Mouse (Mus musculus): ENCODE data around the gene Baiap2l1. TPM values are rescaled to one million over a fixed set of nuclear protein-coding genes. Genes with fewer than 3 reads are reported as not detected.
"Not testable (repeated sequence)": the region's sequence is repeated elsewhere in the genome, so short reads cannot be mapped to it uniquely, and the experiment has no call there.

Baiap2l1 gene
- polyA plus RNA-seq, 1 experiment from 2014 or later: 2.1 TPM

GRCm38 (mm10) chr5:144379431-144379830 lies 21.5 kb upstream of the Baiap2l1 start:
- DNase-seq (ENCODE audit: low spot score): no peak
- no peak overlapping the region for H3K9ac ChIP-seq
- H3K36me3 ChIP-seq (replicated peaks; ENCODE audit: control insufficient read depth, insufficient read depth): no peaks in the 10 kb centered on the region
- H3K4me3 ChIP-seq (replicated peaks; ENCODE audit: low read length): no peak overlapping the region
- no peak overlapping the region for H3K4me2 ChIP-seq (replicated peaks)
- H3K4me1 ChIP-seq (replicated peaks; ENCODE audit: control insufficient read depth, insufficient read depth, low read length): no peaks in the 10 kb centered on the region
- no peaks in the 10 kb centered on the region for H3K27me3 ChIP-seq (ENCODE audit: control insufficient read depth, insufficient read depth, low read length)
- 92% methylated on average over 4 of the region's 4 CpGs for WGBS
- no peak for ATAC-seq (ENCODE audit: low FRiP score)
- no peaks in the 10 kb centered on the region for H3K9me3 ChIP-seq (ENCODE audit: control insufficient read depth, low read length)
- H3K27ac ChIP-seq: no peak overlapping the region

- H3K4me2 ChIP-seq (replicated peaks): no peak overlapping the region
- no peaks in the 10 kb centered on the region for H3K4me1 ChIP-seq (replicated peaks; ENCODE audit: control insufficient read depth, insufficient read depth, low read length)
- no peaks in the 10 kb centered on the region for H3K36me3 ChIP-seq (replicated peaks; ENCODE audit: control insufficient read depth, insufficient read depth)
- no peak overlapping the region for H3K27ac ChIP-seq
- 88% methylated on average over 2 of the region's 2 CpGs for WGBS
- no peak overlapping the region for H3K9ac ChIP-seq
- H3K4me3 ChIP-seq (replicated peaks; ENCODE audit: low read length): no peak overlapping the region
- H3K9me3 ChIP-seq (ENCODE audit: control insufficient read depth, low read length): no peaks in the 10 kb centered on the region
- no peak for DNase-seq (ENCODE audit: low spot score)
- H3K27me3 ChIP-seq (ENCODE audit: control insufficient read depth, insufficient read depth, low read length): no peaks in the 10 kb centered on the region
- no peak for ATAC-seq (ENCODE audit: low FRiP score)
Measured at GRCm38 (mm10) chr5:144372885-144373284, 15.0 kb upstream of the Baiap2l1 start.

- no peaks in the 10 kb centered on the region for H3K27me3 ChIP-seq (ENCODE audit: control insufficient read depth, insufficient read depth, low read length)
Measured at GRCm38 (mm10) chr5:144372177-144372576, 14.3 kb upstream of the Baiap2l1 start.

GRCm38 (mm10) chr5:144370986-144371385 lies 13.1 kb upstream of the Baiap2l1 start:
- H3K27ac ChIP-seq: no peak overlapping the region
- no peak overlapping the region for H3K9ac ChIP-seq
- no peaks in the 10 kb centered on the region for H3K9me3 ChIP-seq (ENCODE audit: control insufficient read depth, low read length)
- no peaks in the 10 kb centered on the region for H3K27me3 ChIP-seq (ENCODE audit: control insufficient read depth, insufficient read depth, low read length)
- WGBS: 4% methylated on average over 6 of the region's 6 CpGs
- ATAC-seq (ENCODE audit: low FRiP score) (no peak), DNase-seq (ENCODE audit: low spot score) (no peak)
- no peaks in the 10 kb centered on the region for H3K4me1 ChIP-seq (replicated peaks; ENCODE audit: control insufficient read depth, insufficient read depth, low read length)
- no peak overlapping the region for H3K4me2 ChIP-seq (replicated peaks)
- H3K4me3 ChIP-seq (replicated peaks; ENCODE audit: low read length): no peak overlapping the region
- no peaks in the 10 kb centered on the region for H3K36me3 ChIP-seq (replicated peaks; ENCODE audit: control insufficient read depth, insufficient read depth)

More at GRCm38 (mm10) chr5:144372177-144372576, 14.3 kb upstream of the Baiap2l1 start:
- 70% methylated on average over 2 of the region's 2 CpGs for WGBS
- no peak overlapping the region for H3K27ac ChIP-seq
- no peaks in the 10 kb centered on the region for H3K4me1 ChIP-seq (replicated peaks; ENCODE audit: control insufficient read depth, insufficient read depth, low read length)
- no peak for DNase-seq (ENCODE audit: low spot score)
- H3K4me2 ChIP-seq (replicated peaks): no peak overlapping the region
- ATAC-seq (ENCODE audit: low FRiP score): no peak
- no peak overlapping the region for H3K9ac ChIP-seq
- no peak overlapping the region for H3K4me3 ChIP-seq (replicated peaks; ENCODE audit: low read length)
- H3K9me3 ChIP-seq (ENCODE audit: control insufficient read depth, low read length): no peaks in the 10 kb centered on the region
- H3K36me3 ChIP-seq (replicated peaks; ENCODE audit: control insufficient read depth, insufficient read depth): no peaks in the 10 kb centered on the region

GRCm38 (mm10) chr5:144368661-144369205 lies 10.8 kb upstream of the Baiap2l1 start:
- no peaks in the 10 kb centered on the region for H3K9me3 ChIP-seq (ENCODE audit: control insufficient read depth, low read length)
- ATAC-seq (ENCODE audit: low FRiP score) (no peak), DNase-seq (ENCODE audit: low spot score) (no peak)
- WGBS: 87% methylated on average over 9 of the region's 9 CpGs
- no peak overlapping the region for H3K9ac ChIP-seq
- no peak overlapping the region for H3K27ac ChIP-seq
- no peaks in the 10 kb centered on the region for H3K4me1 ChIP-seq (replicated peaks; ENCODE audit: control insufficient read depth, insufficient read depth, low read length)
- H3K36me3 ChIP-seq (replicated peaks; ENCODE audit: control insufficient read depth, insufficient read depth): no peaks in the 10 kb centered on the region
- H3K4me3 ChIP-seq (replicated peaks; ENCODE audit: low read length): no peak overlapping the region
- no peak overlapping the region for H3K4me2 ChIP-seq (replicated peaks)
- no peaks in the 10 kb centered on the region for H3K27me3 ChIP-seq (ENCODE audit: control insufficient read depth, insufficient read depth, low read length)

GRCm38 (mm10) chr5:144366551-144366950 lies 8.6 kb upstream of the Baiap2l1 start:
- WGBS: 80% methylated on average over 6 of the region's 6 CpGs
- H3K4me1 ChIP-seq (replicated peaks; ENCODE audit: control insufficient read depth, insufficient read depth, low read length); H3K36me3 ChIP-seq (replicated peaks; ENCODE audit: control insufficient read depth, insufficient read depth); H3K4me2 ChIP-seq (replicated peaks); H3K4me3 ChIP-seq (replicated peaks; ENCODE audit: low read length); H3K9ac ChIP-seq; H3K27ac ChIP-seq; H3K27me3 ChIP-seq (ENCODE audit: control insufficient read depth, insufficient read depth, low read length); DNase-seq (ENCODE audit: low spot score); ATAC-seq (ENCODE audit: low FRiP score); H3K9me3 ChIP-seq (ENCODE audit: control insufficient read depth, low read length): not testable (repeated sequence)

GRCm38 (mm10) chr5:144364680-144365357 lies 6.9 kb upstream of the Baiap2l1 start:
- no peak overlapping the region for H3K4me3 ChIP-seq (replicated peaks; ENCODE audit: low read length)
- H3K4me2 ChIP-seq (replicated peaks): no peak overlapping the region
- no peak overlapping the region for H3K27ac ChIP-seq
- H3K36me3 ChIP-seq (replicated peaks; ENCODE audit: control insufficient read depth, insufficient read depth): no peaks in the 10 kb centered on the region
- no peak for DNase-seq (ENCODE audit: low spot score)
- ATAC-seq (ENCODE audit: low FRiP score): no peak
- no peaks in the 10 kb centered on the region for H3K9me3 ChIP-seq (ENCODE audit: control insufficient read depth, low read length)
- no peak overlapping the region for H3K9ac ChIP-seq
- no peaks in the 10 kb centered on the region for H3K4me1 ChIP-seq (replicated peaks; ENCODE audit: control insufficient read depth, insufficient read depth, low read length)
- H3K27me3 ChIP-seq (ENCODE audit: control insufficient read depth, insufficient read depth, low read length): 0 out of 2 replicates have a peak, but pooled peaks cover 2% of the 10 kb centered on the region
- WGBS: 92% methylated on average over 11 of the region's 11 CpGs

- ATAC-seq (ENCODE audit: low FRiP score): no peak
- no peaks in the 10 kb centered on the region for H3K9me3 ChIP-seq (ENCODE audit: control insufficient read depth, low read length)
- peaks cover 36% of the 10 kb centered on the region for H3K27me3 ChIP-seq (ENCODE audit: control insufficient read depth, insufficient read depth, low read length)
- no peak overlapping the region for H3K27ac ChIP-seq
- no peak for DNase-seq (ENCODE audit: low spot score)
- 0 out of 2 replicates have a peak, but pooled peaks cover 6% of the 10 kb centered on the region for H3K4me1 ChIP-seq (replicated peaks; ENCODE audit: control insufficient read depth, insufficient read depth, low read length)
- H3K4me3 ChIP-seq (replicated peaks; ENCODE audit: low read length): no peak overlapping the region
- H3K36me3 ChIP-seq (replicated peaks; ENCODE audit: control insufficient read depth, insufficient read depth): no peaks in the 10 kb centered on the region
- 52% methylated on average over 6 of the region's 6 CpGs for WGBS
- H3K9ac ChIP-seq: no peak overlapping the region
- H3K4me2 ChIP-seq (replicated peaks): no peak overlapping the region
Measured at GRCm38 (mm10) chr5:144360346-144360745, 2.4 kb upstream of the Baiap2l1 start.

GRCm38 (mm10) chr5:144359886-144360285 lies 2.0 kb upstream of the Baiap2l1 start:
- Histone ChIP-seq H3K9me3 (ENCODE audit: control insufficient read depth, low read length) (no peaks in the 10 kb centered on the region), H3K4me3 (replicated peaks; ENCODE audit: low read length) (no peak overlapping the region), H3K27me3 (ENCODE audit: control insufficient read depth, insufficient read depth, low read length) (peaks cover 36% of the 10 kb centered on the region), H3K9ac (no peak overlapping the region), H3K36me3 (replicated peaks; ENCODE audit: control insufficient read depth, insufficient read depth) (no peaks in the 10 kb centered on the region), H3K4me1 (replicated peaks; ENCODE audit: control insufficient read depth, insufficient read depth, low read length) (0 out of 2 replicates have a peak, but pooled peaks cover 6% of the 10 kb centered on the region), H3K4me2 (replicated peaks) (no peak overlapping the region), H3K27ac (no peak overlapping the region)
- ATAC-seq (ENCODE audit: low FRiP score): no peak
- no peak for DNase-seq (ENCODE audit: low spot score)
- 86% methylated on average over 6 of the region's 6 CpGs for WGBS

Data from hindbrain, embryonic 14.5 days (tissue).